Mouse (Mus musculus) cerebral cortex, adult 2 months (tissue): ENCODE results near the gene Hspa5.

Source experiments
- WGBS: fragments of 180-500 bp; shearing (Covaris S2); methylation state at CpG from one replicate; pipeline ENCODE4 v1.1.7; 2018; 5-methylcytosine and 5-hydroxymethylcytosine counted together

The Hspa5 gene

GRCm38 (mm10) chr2:34805364-34805950 lies 33.7 kb downstream of the Hspa5 start:
- WGBS = 76% methylated on average over 10 of the region's 10 CpGs

- WGBS = 76% methylated on average over 2 of the region's 2 CpGs
Observed at GRCm38 (mm10) chr2:34808057-34808456, 36.3 kb downstream of the Hspa5 start.

GRCm38 (mm10) chr2:34809568-34809967 lies 37.8 kb downstream of the Hspa5 start:
- 80% methylated on average over 1 of the region's 1 CpGs for WGBS

- 94% methylated on average over 3 of the region's 3 CpGs for WGBS
Observed at GRCm38 (mm10) chr2:34810775-34811174, 39.0 kb downstream of the Hspa5 start.

DNA sequence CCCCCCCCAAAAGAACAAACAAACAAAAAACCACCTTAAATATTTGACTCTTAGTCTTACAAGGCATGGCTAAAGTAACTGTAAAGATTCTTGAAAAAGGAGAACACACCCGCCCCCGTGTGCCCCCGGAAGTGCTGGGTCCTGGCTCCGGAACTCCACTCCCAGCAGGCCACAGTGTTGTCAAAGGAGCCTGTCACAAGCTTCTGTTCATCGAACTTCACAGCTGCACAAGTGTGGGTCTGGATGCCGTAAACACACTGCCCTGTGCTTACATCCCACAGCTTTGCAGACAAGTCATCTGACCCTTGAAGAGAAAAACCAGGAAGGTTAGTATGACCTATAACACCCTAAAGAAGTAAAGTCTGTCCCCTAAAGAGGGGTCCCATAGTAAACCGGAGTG lies 40.9 kb downstream of the Hspa5 start:
- 65% methylated on average over 7 of the region's 7 CpGs for whole genome bisulfite sequencing

DNA sequence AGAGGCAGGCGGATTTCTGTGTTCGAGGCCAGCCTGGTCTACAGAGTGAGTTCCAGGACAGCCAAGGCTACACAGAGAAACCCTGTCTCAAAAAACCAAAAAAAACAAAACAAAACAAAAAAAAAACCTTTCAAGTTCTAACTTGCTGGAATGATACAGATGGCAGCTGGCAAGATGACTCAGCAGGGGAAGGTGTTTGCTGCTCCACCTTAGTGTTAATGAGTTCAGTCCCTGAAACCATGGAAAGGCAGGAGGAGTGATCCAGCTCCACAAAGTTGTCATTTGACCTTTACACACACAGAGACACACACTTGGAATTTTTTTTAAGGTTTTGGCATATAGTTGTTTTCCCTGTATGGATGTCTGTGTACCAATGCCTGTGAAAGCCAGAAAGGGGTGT lies 44.1 kb downstream of the Hspa5 start:
- 98% methylated on average over 2 of the region's 2 CpGs for WGBS

- 91% methylated on average over 2 of the region's 2 CpGs for WGBS
Observed at GRCm38 (mm10) chr2:34818492-34818891, 46.7 kb downstream of the Hspa5 start.

GRCm38 (mm10) chr2:34825827-34826459 lies 54.2 kb downstream of the Hspa5 start, which contains the start of gene Fbxw2:
Fbxw2 (minus strand) TSS chr2:34826311.
- under 1% methylated on average over 57 of the region's 57 CpGs for WGBS

GRCm38 (mm10) chr2:34826460-34827231 lies 54.9 kb downstream of the Hspa5 start:
- WGBS = 35% methylated on average over 20 of the region's 21 CpGs
